Mouse (Mus musculus): ENCODE data around the gene Wnt7b.

DNA sequence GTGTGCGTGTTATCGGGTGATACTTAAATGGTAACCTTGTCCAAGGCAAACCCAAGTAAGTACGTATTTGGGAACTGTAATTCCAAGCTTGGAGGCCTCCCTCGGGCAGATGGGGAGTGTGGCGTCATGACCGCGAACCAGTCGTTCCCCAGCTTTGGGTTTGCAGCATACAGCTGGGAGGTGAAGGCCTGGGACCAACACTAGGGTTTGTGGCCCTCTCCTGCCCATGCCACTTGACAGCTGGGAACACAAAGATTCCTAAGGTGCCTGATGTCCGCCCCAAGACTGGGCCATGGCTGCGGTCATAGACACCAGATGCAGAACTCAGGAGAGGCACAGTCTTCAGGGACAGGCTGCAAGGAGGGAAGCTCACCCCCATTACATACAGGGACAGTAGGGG is 82.0 kb downstream of the Wnt7b start:
- TF ChIP-seq CTCF (IDR thresholded peaks at IDR 0.05; ENCODE audit: low read depth, low read length) (no peak), POLR2A (IDR thresholded peaks at IDR 0.05; ENCODE audit: extremely low read depth, insufficient read depth, low read length) (no peak)

All from liver, adult 2 months (tissue).